In the genomic region with DNA sequence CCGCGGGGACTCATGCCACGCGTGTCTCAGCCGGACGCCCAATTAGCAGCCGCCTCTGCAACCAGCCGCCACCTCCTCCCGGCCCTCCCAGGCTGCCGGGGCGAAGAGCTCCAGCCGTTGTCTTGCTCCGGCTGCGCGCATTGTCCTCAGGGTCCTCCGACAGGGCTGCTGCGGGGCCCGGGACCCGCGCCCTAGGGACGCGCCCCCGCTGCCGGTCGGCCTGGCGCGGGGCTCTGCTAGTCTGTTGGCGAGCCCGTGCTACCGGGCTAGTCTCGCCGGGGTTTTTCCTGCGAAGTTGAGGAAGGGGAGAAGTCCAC, we compare ENCODE assay signal across 8 mouse cellular contexts. TPM values are rescaled to one million over a fixed set of nuclear protein-coding genes. Genes with fewer than 3 reads are reported as not detected.
DNase-seq lines count a peak whose midpoint lies in the region; ATAC-seq and TF ChIP-seq lines count a peak whose summit lies in the region.

No protein-coding gene starts in this region.

- DNase-seq in liver, adult 2 months (ENCODE audit: extremely low read depth, low read depth, low spot score): no peak
- DNase-seq in liver: no peak
- DNase-seq in intestine, embryonic 14.5 days (ENCODE audit: low spot score): no peak
- no peak for DNase-seq in cerebellum, adult 9-11 months
- DNase-seq in layer of hippocampus, postnatal 25 days (ENCODE audit: extremely low spot score in 1 of 2, low spot score in 1 of 2): no peak
- no peak for DNase-seq in frontal cortex, postnatal 10 days (ENCODE audit: low spot score in 2 of 2)

- H3K4me3 ChIP-seq in liver, adult 2 months (ENCODE audit: insufficient read depth, low read depth, low read length): peak overlapping the region; percentile 73
- H3K4me3 ChIP-seq in embryonic facial prominence, embryonic 12.5 days: peak overlapping the region; percentile 82
- H3K4me3 ChIP-seq in intestine, embryonic 14.5 days (ENCODE audit: low read depth, low read length): peak overlapping the region; percentile 93
- peak overlapping the region; percentile 99 for H3K4me3 ChIP-seq in myocyte

- ATAC-seq in embryonic facial prominence, embryonic 12.5 days (ENCODE audit: insufficient number of reproducible peaks, insufficient read depth, low FRiP score, low TSS enrichment): peak; percentile 37
- ATAC-seq in intestine, embryonic 14.5 days (replicated peaks; ENCODE audit: low FRiP score, low TSS enrichment, low read depth): peak; percentile 48

- H3K27ac ChIP-seq in liver, adult 2 months (replicated peaks; ENCODE audit: insufficient read depth, low read depth, low read length): no peak overlapping the region; the same call in 1 of the 2 replicates
- peak overlapping the region; percentile 89 for H3K27ac ChIP-seq in embryonic facial prominence, embryonic 12.5 days
- H3K27ac ChIP-seq in intestine, embryonic 14.5 days (ENCODE audit: low read depth): peak overlapping the region; percentile 87

- peak overlapping the region; percentile 69 for H3K9ac ChIP-seq in liver, adult 2 months (ENCODE audit: low read depth, low read length)
- H3K9ac ChIP-seq in embryonic facial prominence, embryonic 12.5 days: peak overlapping the region; percentile 82
- peak overlapping the region; percentile 82 for H3K9ac ChIP-seq in intestine, embryonic 14.5 days (ENCODE audit: low read length)

- H3K36me3 ChIP-seq in liver, adult 2 months (ENCODE audit: control insufficient read depth, insufficient read depth, low read length): no peaks in the 10 kb centered on the region
- no peaks in the 10 kb centered on the region for H3K36me3 ChIP-seq in embryonic facial prominence, embryonic 12.5 days
- no peaks in the 10 kb centered on the region for H3K36me3 ChIP-seq in intestine, embryonic 14.5 days (ENCODE audit: control insufficient read depth, insufficient read depth, low read length)
- H3K36me3 ChIP-seq in myocyte (ENCODE audit: control insufficient read depth, insufficient read depth): no peaks in the 10 kb centered on the region

- 0% methylated on average over 33 of the region's 33 CpGs for WGBS in liver, adult 2 months
- under 1% methylated on average over 33 of the region's 33 CpGs for WGBS in embryonic facial prominence, embryonic 12.5 days
- 0% methylated on average over 25 of the region's 33 CpGs for WGBS in intestine, embryonic 14.5 days

- no peak for TF ChIP-seq POLR2A in liver, adult 2 months (IDR thresholded peaks at IDR 0.05; ENCODE audit: extremely low read depth, insufficient read depth, low read length)
- no peak for TF ChIP-seq POLR2A in myocyte (IDR thresholded peaks at IDR 0.05; ENCODE audit: insufficient read length, low read depth)

- no peaks in the 10 kb centered on the region for H3K27me3 ChIP-seq in liver, adult 2 months (ENCODE audit: control insufficient read depth, insufficient read depth, low read length)
- H3K27me3 ChIP-seq in embryonic facial prominence, embryonic 12.5 days: no peaks in the 10 kb centered on the region
- H3K27me3 ChIP-seq in intestine, embryonic 14.5 days (replicated peaks; ENCODE audit: control insufficient read depth, insufficient read depth, low read length): no peaks in the 10 kb centered on the region
- H3K27me3 ChIP-seq in myocyte (ENCODE audit: control insufficient read depth, insufficient read depth, insufficient read length): no peaks in the 10 kb centered on the region

- no peaks in the 10 kb centered on the region for H3K9me3 ChIP-seq in embryonic facial prominence, embryonic 12.5 days
- H3K9me3 ChIP-seq in intestine, embryonic 14.5 days (ENCODE audit: control insufficient read depth, low read length): no peaks in the 10 kb centered on the region

- H3K79me2 ChIP-seq in liver, adult 2 months (ENCODE audit: control insufficient read depth, insufficient read depth, low read length): no peaks in the 10 kb centered on the region
- peaks cover 48% of the 10 kb centered on the region for H3K79me2 ChIP-seq in myocyte (ENCODE audit: control insufficient read depth, insufficient read depth)

- peaks cover 8% of the 10 kb centered on the region for H3K4me1 ChIP-seq in liver, adult 2 months (ENCODE audit: control insufficient read depth, insufficient read depth, low read length)
- H3K4me1 ChIP-seq in embryonic facial prominence, embryonic 12.5 days: 0 out of 2 replicates have a peak, but pooled peaks cover 3% of the 10 kb centered on the region
- H3K4me1 ChIP-seq in intestine, embryonic 14.5 days (replicated peaks; ENCODE audit: control insufficient read depth, insufficient read depth, low read length): peaks cover 11% of the 10 kb centered on the region; the same call in 1 of the 2 replicates

- H3ac ChIP-seq in myocyte (ENCODE audit: control insufficient read depth, insufficient read length): peak overlapping the region; percentile 60

- H3K4me2 ChIP-seq in embryonic facial prominence, embryonic 12.5 days (replicated peaks): peak overlapping the region; percentile 86
- peak overlapping the region; percentile 77 for H3K4me2 ChIP-seq in intestine, embryonic 14.5 days (ENCODE audit: low read length)
- peak overlapping the region; percentile 76 for H3K4me2 ChIP-seq in myocyte (ENCODE audit: low read depth)

- TF ChIP-seq CTCF in liver, adult 2 months (IDR thresholded peaks at IDR 0.05; ENCODE audit: low read depth, low read length): no peak

TF ChIP-seq in myocyte, 11 proteins besides CTCF, POLR2A, EP300 and RAD21:
- TF ChIP-seq SRF (IDR thresholded peaks at IDR 0.05; ENCODE audit: control insufficient read depth, insufficient read length, low read depth) (no peak), MAX (IDR thresholded peaks at IDR 0.05; ENCODE audit: low read depth) (no peak), TCF12 (IDR thresholded peaks at IDR 0.05; ENCODE audit: insufficient read depth, poor library complexity, severe bottlenecking) (no peak)

RNA-seq across cellular contexts. Expression of a gene that starts 1.1 kb away (rescaled TPM):
- under 0.01 TPM in 2 replicates for total RNA-seq in liver, adult 2 months (2014; rRNA removed)
- polyA plus RNA-seq in liver, adult 2 months (2012; rRNA removed): 0.04 and 0.05 TPM in 2 replicates
- polyA plus RNA-seq in embryonic facial prominence, embryonic 12.5 days (2016; fragmentation: Nextera tagmentation; extraction: Ambion mirVana): not detected in 2 replicates
- polyA plus RNA-seq in intestine, embryonic 14.5 days (2014; fragmentation: Nextera tagmentation; extraction: Ambion mirVana): not detected in 2 replicates
- 2.4 TPM for polyA plus RNA-seq in myocyte (2012; fragmentation: generic; extraction: Trizol)
- total RNA-seq in layer of hippocampus, postnatal 25 days (2021): 1 to 10 TPM; 2.5 to 3.1 TPM

RNA-seq across cellular contexts. Expression of a gene that starts 3.2 kb away (rescaled TPM):
- 0.92 and 1.0 TPM in 2 replicates for total RNA-seq in liver, adult 2 months (2014; rRNA removed)
- 0.46 and 0.71 TPM in 2 replicates for polyA plus RNA-seq in liver, adult 2 months (2012; rRNA removed)
- 18.3 and 19.4 TPM in 2 replicates for polyA plus RNA-seq in embryonic facial prominence, embryonic 12.5 days (2016; fragmentation: Nextera tagmentation; extraction: Ambion mirVana)
- 9.0 and 9.2 TPM in 2 replicates for polyA plus RNA-seq in intestine, embryonic 14.5 days (2014; fragmentation: Nextera tagmentation; extraction: Ambion mirVana)
- polyA plus RNA-seq in myocyte (2012; fragmentation: generic; extraction: Trizol): 4.2 TPM
- total RNA-seq in layer of hippocampus, postnatal 25 days (2021): 10 to 100 TPM; 43.2 to 46.5 TPM
